Mouse (Mus musculus) embryonic fibroblast, embryonic 13.5 days (primary cell): ENCODE data around the gene Spsb1.

Experiments used
- CTCF ChIP-seq: IDR thresholded peaks from 2 replicates; pipeline ENCODE4 v1.5.1; 2011; ENCODE audit warnings: mild to moderate bottlenecking, control low read depth, low read length, moderate library complexity, borderline replicate concordance; ENCODE audit not compliant: insufficient read depth
- POLR2A ChIP-seq: IDR thresholded peaks from 2 replicates; pipeline ENCODE4 v1.6.1; 2011; ENCODE audit warnings: low read depth, mild to moderate bottlenecking, control low read depth, low read length, moderate library complexity

- no peak for TF ChIP-seq CTCF
- no peak for TF ChIP-seq POLR2A
Observed at GRCm38 (mm10) chr4:149975730-149976254, 20.9 kb upstream of the Spsb1 start.
